Comparison of ENCODE assay signal across 31 mouse cellular contexts in genomic region chr3:63504433-63504832, GRCm38 (mm10). TPM values are rescaled to one million over a fixed set of nuclear protein-coding genes. Genes with fewer than 3 reads are reported as not detected.
DNase-seq lines count a peak whose midpoint lies in the region.
"Had no signal": no experiment of that assay in that cellular context is flagged by ENCODE, and none has a peak within 500 bp of the region (broad histone marks: within the 10 kb centered on the region; RNA-seq: fewer than 3 reads in every experiment).

No protein-coding gene starts in this region.

- peak; percentile 2 to 47 for DNase-seq in frontal cortex, adult 2 months (ENCODE audit: extremely low spot score in 1 of 2, low spot score in 1 of 2)
- DNase-seq in frontal cortex, postnatal 14 days (ENCODE audit: low spot score in 2 of 2) = no peak
- DNase-seq in left cerebral cortex, postnatal 14 days (ENCODE audit: low spot score in 2 of 2) = peak; percentile 7 to 34
- no peak for DNase-seq in left cerebral cortex, postnatal 10 days (ENCODE audit: extremely low spot score in 1 of 2, low spot score in 2 of 2)
- DNase-seq in right cerebral cortex, postnatal 10 days (ENCODE audit: low spot score in 2 of 2) = peak; percentile 22 to 23
- no peak for DNase-seq in right cerebral cortex, postnatal 4 days
- no peak for DNase-seq in lung, adult 18-20 months
- DNase-seq: adrenal gland, postnatal 10 days; adrenal gland, postnatal 36 days; B cell, adult 2 months; cerebellum, adult 11 months; cerebellum, adult 2 months; cerebellum, adult 9-11 months; cerebellum, postnatal 25 days; forebrain, postnatal 0 days; gastrocnemius, adult 2 months; gastrocnemius, postnatal 14 days; heart, adult 11 months had no signal

- intact Hi-C loops in left cerebral cortex, postnatal 14 days (cut with DNase I) = no loop called here
- intact Hi-C loops in left cerebral cortex, postnatal 10 days (cut with DNase I) = no loop called here

RNA-seq across cellular contexts. Expression of gene Gm34302, which starts 20.8 kb away (rescaled TPM):
- not detected in 2 replicates for polyA plus RNA-seq in frontal cortex, adult 2 months (2012; rRNA removed)
- not detected for total RNA-seq in left cerebral cortex, postnatal 14 days (2021)
- not detected for total RNA-seq in left cerebral cortex, postnatal 10 days (2021)
- total RNA-seq: adrenal gland, adult 18-20 months; adrenal gland, postnatal 36 days; CH12.LX; common myeloid progenitor, adult 5-6 weeks; forebrain, postnatal 0 days; G1E; hematopoietic stem cell, adult 5-6 weeks had no signal
- polyA plus RNA-seq: cerebellum, adult 2 months; embryonic facial prominence, embryonic 12.5 days; embryonic facial prominence, embryonic 15.5 days; forebrain, embryonic 11.5 days; forebrain, embryonic 14.5 days; forebrain, postnatal 0 days; G1E; heart, embryonic 14.5 days; hindbrain, embryonic 12.5 days; hindbrain, embryonic 15.5 days; Patski had no signal

Comparison
In these comparisons a context has a peak if more than half of its experiments do, and no peak if none do; other contexts are left out.
1. DNase-seq: peak in frontal cortex, adult 2 months (2 of 2), left cerebral cortex, postnatal 14 days (2 of 2) and right cerebral cortex, postnatal 10 days (2 of 2); none in frontal cortex, postnatal 14 days (0 of 2), left cerebral cortex, postnatal 10 days (0 of 2), right cerebral cortex, postnatal 4 days (single experiment) and lung, adult 18-20 months (0 of 2).